Mouse (Mus musculus): ENCODE measurements around the gene Gm3187.
"Not testable (repeated sequence)": the region's sequence is repeated elsewhere in the genome, so short reads cannot be mapped to it uniquely, and the experiment has no call there.

Gene Gm3187

DNA sequence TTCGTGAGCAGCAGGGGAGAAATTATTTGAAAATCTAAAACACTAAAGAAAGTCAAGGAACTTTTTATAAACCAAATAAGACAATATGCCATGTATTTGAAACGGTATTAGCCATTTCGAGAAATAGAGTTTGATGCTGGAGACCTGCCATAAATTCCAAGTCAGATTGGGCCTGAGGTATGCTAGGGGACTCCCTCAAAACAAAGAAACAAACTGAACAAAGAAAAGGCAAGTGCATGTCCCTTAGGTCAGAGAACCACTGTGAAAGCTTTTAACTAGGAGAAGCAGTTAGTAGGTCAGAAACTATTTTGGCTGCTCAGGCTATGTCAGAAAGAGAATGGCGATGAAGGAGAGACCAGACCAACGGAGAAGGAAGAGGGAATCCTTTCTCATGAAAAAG, at the start of gene Gm3187:
TSS of gene Gm3187 (plus strand) at position 301 of the 400 bp plus-strand sequence.
- DNase-seq, result not testable (repeated sequence)

- DNase-seq, result not testable (repeated sequence)
Measured at GRCm38 (mm10) chr14:5455367-5455766, 28.6 kb upstream of the Gm3187 start, which contains the start of gene Gm3194. Gene Gm3194, minus strand, starts transcription at chr14:5455467.

GRCm38 (mm10) chr14:5460469-5460868, 23.5 kb upstream of the Gm3187 start:
- DNase-seq, result not testable (repeated sequence)

DNA sequence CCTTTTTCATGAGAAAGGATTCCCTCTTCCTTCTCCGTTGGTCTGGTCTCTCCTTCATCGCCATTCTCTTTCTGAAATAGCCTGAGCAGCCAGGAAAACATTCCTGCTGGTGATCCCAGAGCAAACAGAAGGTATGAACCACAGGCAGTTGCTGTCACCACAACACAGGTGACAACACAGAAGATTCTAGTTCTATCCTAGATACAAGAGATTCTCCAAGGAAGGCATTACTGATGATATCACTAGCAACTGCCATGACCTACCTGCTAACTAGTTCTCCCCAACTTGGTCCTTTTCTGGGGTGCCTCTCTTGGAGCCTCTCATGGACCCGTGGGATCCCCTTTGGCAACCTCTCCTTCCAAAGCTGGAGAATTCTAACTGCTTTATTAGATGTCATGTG, 6.3 kb upstream of the Gm3187 start, which contains the start of gene Gm8246:
TSS of gene Gm8246 (minus strand) at position 101 of the 400 bp plus-strand sequence.
- DNase-seq, result not testable (repeated sequence)

- not testable (repeated sequence) for DNase-seq
Measured at GRCm38 (mm10) chr14:5501374-5501773, 17.4 kb downstream of the Gm3187 start, which contains the start of gene Gm3488. Gene Gm3488, plus strand, starts transcription at chr14:5501674.

DNA sequence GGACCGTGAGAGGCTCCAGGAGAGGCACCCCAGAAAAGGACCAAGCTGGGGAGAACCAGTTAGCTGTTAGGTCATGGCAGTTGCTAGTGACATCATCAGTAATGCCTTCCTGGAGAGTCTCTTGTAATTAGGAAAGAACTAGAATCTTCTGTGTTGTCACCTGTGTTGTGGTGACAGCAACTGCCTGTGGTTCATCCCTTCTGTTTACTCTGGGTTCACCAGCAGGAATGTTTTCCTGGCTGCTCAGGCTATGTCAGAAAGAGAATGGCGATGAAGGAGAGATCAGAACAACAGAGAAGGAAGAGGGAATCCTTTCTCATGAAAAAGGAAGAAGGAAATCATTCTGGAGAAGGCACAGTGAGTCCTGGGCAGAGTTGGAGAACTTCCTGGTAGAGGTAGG, 54.2 kb downstream of the Gm3187 start, which contains the start of gene Gm3532:
TSS of gene Gm3532 (plus strand) at position 301 of the 400 bp plus-strand sequence.
- not testable (repeated sequence) for DNase-seq
